Mouse (Mus musculus): ENCODE measurements at regions not wholly inside any gene's neighbourhood (a gene's known extent, or its start where the extent isn't known, plus 50 kb on each side); places are given as distances from the start of the nearest gene placed in this dataset.
A peak's percentile ranks its signal among the peaks of the same experiment; 100 is the strongest.

- ATAC-seq (ENCODE audit: poor library complexity, severe bottlenecking), result no peak
Observed at GRCm38 (mm10) chr2:28287210-28287860, 94.5 kb downstream of the Olfm1 start.

GRCm38 (mm10) chr2:28289339-28289738, 96.5 kb downstream of the Olfm1 start:
- no peak for ATAC-seq (ENCODE audit: poor library complexity, severe bottlenecking)

GRCm38 (mm10) chr2:28289860-28290471, 97.2 kb downstream of the Olfm1 start:
- ATAC-seq (ENCODE audit: poor library complexity, severe bottlenecking), result no peak

- no peak for ATAC-seq (ENCODE audit: poor library complexity, severe bottlenecking)
Observed at GRCm38 (mm10) chr2:28294509-28294908, 101.7 kb downstream of the Olfm1 start.

GRCm38 (mm10) chr2:28296183-28296582, 103.4 kb downstream of the Olfm1 start:
- ATAC-seq (ENCODE audit: poor library complexity, severe bottlenecking), result no peak

GRCm38 (mm10) chr2:28298738-28299137, 105.9 kb downstream of the Olfm1 start:
- ATAC-seq (ENCODE audit: poor library complexity, severe bottlenecking), result no peak

GRCm38 (mm10) chr2:28299346-28299745, 106.6 kb downstream of the Olfm1 start:
- no peak for ATAC-seq (ENCODE audit: poor library complexity, severe bottlenecking)

- no peak for ATAC-seq (ENCODE audit: poor library complexity, severe bottlenecking)
Observed at GRCm38 (mm10) chr2:28301313-28301712, 108.5 kb downstream of the Olfm1 start.

- ATAC-seq (ENCODE audit: poor library complexity, severe bottlenecking), result no peak
Observed at GRCm38 (mm10) chr2:28303936-28304335, 111.1 kb downstream of the Olfm1 start.

- ATAC-seq (ENCODE audit: poor library complexity, severe bottlenecking), result peak; percentile 63
Observed at GRCm38 (mm10) chr2:28304712-28305111, 111.9 kb downstream of the Olfm1 start.

- ATAC-seq (ENCODE audit: poor library complexity, severe bottlenecking), result no peak
Observed at GRCm38 (mm10) chr2:28309122-28309521, 116.3 kb downstream of the Olfm1 start.

- no peak for ATAC-seq (ENCODE audit: poor library complexity, severe bottlenecking)
Observed at GRCm38 (mm10) chr2:28312212-28312611, 119.4 kb downstream of the Olfm1 start.

- ATAC-seq (ENCODE audit: poor library complexity, severe bottlenecking), result no peak
Observed at GRCm38 (mm10) chr2:28325502-28325901, 121.1 kb upstream of the Ppp1r26 start.

- no peak for ATAC-seq (ENCODE audit: poor library complexity, severe bottlenecking)
Observed at GRCm38 (mm10) chr2:28326056-28326455, 120.5 kb upstream of the Ppp1r26 start.

GRCm38 (mm10) chr2:28326682-28327081, 119.9 kb upstream of the Ppp1r26 start:
- ATAC-seq (ENCODE audit: poor library complexity, severe bottlenecking), result no peak

- ATAC-seq (ENCODE audit: poor library complexity, severe bottlenecking), result no peak
Observed at GRCm38 (mm10) chr2:28329130-28329529, 117.5 kb upstream of the Ppp1r26 start.

- ATAC-seq (ENCODE audit: poor library complexity, severe bottlenecking), result no peak
Observed at GRCm38 (mm10) chr2:28335141-28335789, 111.3 kb upstream of the Ppp1r26 start.

GRCm38 (mm10) chr2:28335810-28336209, 110.8 kb upstream of the Ppp1r26 start:
- no peak for ATAC-seq (ENCODE audit: poor library complexity, severe bottlenecking)

GRCm38 (mm10) chr2:28336349-28337309, 110.0 kb upstream of the Ppp1r26 start:
- ATAC-seq (ENCODE audit: poor library complexity, severe bottlenecking), result no peak

- no peak for ATAC-seq (ENCODE audit: poor library complexity, severe bottlenecking)
Observed at GRCm38 (mm10) chr2:28337561-28337960, 109.0 kb upstream of the Ppp1r26 start.

GRCm38 (mm10) chr2:28341304-28341703, 105.3 kb upstream of the Ppp1r26 start:
- ATAC-seq (ENCODE audit: poor library complexity, severe bottlenecking), result no peak

All from megakaryocyte, adult 5-6 weeks (primary cell).